17 mouse cellular contexts compared by ENCODE assay signal in the genomic region with DNA sequence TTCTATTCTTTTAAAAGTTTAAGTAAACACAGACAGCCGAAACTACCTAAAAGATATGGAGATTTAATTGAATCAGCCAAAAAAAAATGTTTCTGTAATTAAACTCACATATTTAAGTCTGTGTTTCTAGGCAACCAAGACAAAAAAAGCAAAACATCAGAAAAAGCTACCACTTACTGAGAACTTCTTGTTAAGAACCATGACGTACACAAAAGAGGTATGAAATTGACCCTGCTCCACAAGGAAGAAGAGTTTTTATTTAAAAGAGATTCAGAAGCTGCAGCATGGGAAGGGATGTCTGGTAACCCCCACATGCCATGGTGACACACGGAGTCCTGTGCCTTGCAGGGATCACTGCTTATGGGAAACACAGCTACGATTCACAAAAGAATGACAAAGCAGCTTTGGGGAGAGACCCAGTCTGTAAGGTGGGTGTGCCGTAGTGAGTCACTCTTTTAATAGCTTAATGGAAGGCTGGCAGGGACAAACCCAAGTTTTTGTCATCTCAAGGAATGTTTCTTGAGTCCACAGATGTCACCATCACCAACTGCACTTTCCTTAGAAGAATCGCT.
DNase-seq lines count a peak whose midpoint lies in the region; ATAC-seq and TF ChIP-seq lines count a peak whose summit lies in the region.
"Had no signal": no experiment of that assay in that cellular context is flagged by ENCODE, and none has a peak within 500 bp of the region (broad histone marks: within the 10 kb centered on the region; RNA-seq: fewer than 3 reads in every experiment).

No protein-coding gene starts in this region.

- H3K27me3 ChIP-seq in embryonic facial prominence, embryonic 14.5 days (replicated peaks; ENCODE audit: control insufficient read depth, insufficient read depth, low read length): no peaks in the 10 kb centered on the region
- H3K27me3 ChIP-seq in embryonic facial prominence, embryonic 10.5 days (replicated peaks; ENCODE audit: low read depth, poor library complexity, severe bottlenecking): no peaks in the 10 kb centered on the region
- no peaks in the 10 kb centered on the region for H3K27me3 ChIP-seq in myocyte (ENCODE audit: control insufficient read depth, insufficient read depth, insufficient read length)
- H3K27me3 ChIP-seq: forebrain, embryonic 15.5 days; lung, embryonic 15.5 days had no signal

- no peaks in the 10 kb centered on the region for H3K79me2 ChIP-seq in myocyte (ENCODE audit: control insufficient read depth, insufficient read depth)

- no peak for ATAC-seq in embryonic facial prominence, embryonic 14.5 days (ENCODE audit: low read depth)
- ATAC-seq: forebrain, embryonic 15.5 days had no signal

- DNase-seq in embryonic facial prominence, embryonic 14.5 days (ENCODE audit: low spot score): peak; percentile 43
- no peak for DNase-seq in embryonic facial prominence, embryonic 10.5 days (ENCODE audit: low spot score)
- DNase-seq in left cerebral cortex, postnatal 14 days (ENCODE audit: low spot score in 2 of 2): peak; percentile 15 to 30
- DNase-seq in left cerebral cortex, postnatal 10 days (ENCODE audit: extremely low spot score in 1 of 2, low spot score in 2 of 2): no peak
- DNase-seq in right cerebral cortex, postnatal 25 days: peak; percentile 38
- no peak for DNase-seq in right cerebral cortex, postnatal 14 days
- DNase-seq in layer of hippocampus, postnatal 36 days: no peak
- DNase-seq: adrenal gland, adult 8-10 months; B cell, adult 2 months; cerebellum, adult 18-20 months; gastrocnemius, postnatal 14 days; thymus, postnatal 25 days had no signal

- no peak for TF ChIP-seq POLR2A in myocyte (IDR thresholded peaks at IDR 0.05; ENCODE audit: insufficient read length, low read depth)

- no peak overlapping the region for H3K4me2 ChIP-seq in embryonic facial prominence, embryonic 14.5 days (ENCODE audit: low read depth, low read length)
- H3K4me2 ChIP-seq in myocyte (ENCODE audit: low read depth): peak overlapping the region; percentile 75
- H3K4me2 ChIP-seq: forebrain, embryonic 15.5 days; heart, embryonic 11.5 days; liver, embryonic 11.5 days; lung, embryonic 15.5 days had no signal

- 41% methylated on average over 6 of the region's 6 CpGs for WGBS in embryonic facial prominence, embryonic 14.5 days
- 62% methylated on average over 6 of the region's 6 CpGs for WGBS in embryonic facial prominence, embryonic 10.5 days

- no peaks in the 10 kb centered on the region; the same call in 1 of the 2 replicates for H3K9me3 ChIP-seq in embryonic facial prominence, embryonic 14.5 days (ENCODE audit: control insufficient read depth, low read length)
- H3K9me3 ChIP-seq in embryonic facial prominence, embryonic 10.5 days: no peaks in the 10 kb centered on the region
- H3K9me3 ChIP-seq: forebrain, embryonic 15.5 days; lung, embryonic 15.5 days had no signal

- H3ac ChIP-seq in myocyte (ENCODE audit: control insufficient read depth, insufficient read length): no peak overlapping the region

- H3K4me3 ChIP-seq in embryonic facial prominence, embryonic 14.5 days (ENCODE audit: low read depth, low read length): no peak overlapping the region
- H3K4me3 ChIP-seq in embryonic facial prominence, embryonic 10.5 days: no peak overlapping the region
- no peak overlapping the region for H3K4me3 ChIP-seq in myocyte
- H3K4me3 ChIP-seq: forebrain, embryonic 15.5 days; lung, embryonic 15.5 days had no signal

- H3K9ac ChIP-seq in embryonic facial prominence, embryonic 14.5 days (ENCODE audit: low read depth, low read length): no peak overlapping the region
- H3K9ac ChIP-seq: forebrain, embryonic 15.5 days; lung, embryonic 15.5 days had no signal

- intact Hi-C loops in left cerebral cortex, postnatal 14 days (cut with DNase I): loop anchor here (10.0 kb wide), 1 partner anchor 70 kb away; a partner anchor contains a TSS
- intact Hi-C loops in left cerebral cortex, postnatal 10 days (cut with DNase I): no loop called here

- peaks cover 6% of the 10 kb centered on the region for H3K4me1 ChIP-seq in embryonic facial prominence, embryonic 14.5 days (ENCODE audit: control insufficient read depth, insufficient read depth, low read length)
- no peaks in the 10 kb centered on the region for H3K4me1 ChIP-seq in embryonic facial prominence, embryonic 10.5 days
- H3K4me1 ChIP-seq: forebrain, embryonic 15.5 days had no signal

- H3K36me3 ChIP-seq in embryonic facial prominence, embryonic 14.5 days (ENCODE audit: control insufficient read depth, insufficient read depth, low read length): no peaks in the 10 kb centered on the region
- no peaks in the 10 kb centered on the region for H3K36me3 ChIP-seq in embryonic facial prominence, embryonic 10.5 days (replicated peaks)
- no peaks in the 10 kb centered on the region for H3K36me3 ChIP-seq in myocyte (ENCODE audit: control insufficient read depth, insufficient read depth)
- H3K36me3 ChIP-seq: forebrain, embryonic 15.5 days; lung, embryonic 15.5 days had no signal

- H3K27ac ChIP-seq in embryonic facial prominence, embryonic 14.5 days (replicated peaks; ENCODE audit: low read depth, low read length): no peak overlapping the region
- H3K27ac ChIP-seq in embryonic facial prominence, embryonic 10.5 days (replicated peaks): no peak overlapping the region
- H3K27ac ChIP-seq: forebrain, embryonic 15.5 days; lung, embryonic 15.5 days had no signal

TF ChIP-seq in myocyte, 11 proteins besides CTCF, POLR2A, EP300 and RAD21:
- no peak for TF ChIP-seq E2F4 (IDR thresholded peaks at IDR 0.05; ENCODE audit: insufficient read depth)
- no peak for TF ChIP-seq CEBPB (IDR thresholded peaks at IDR 0.05; ENCODE audit: insufficient read depth, poor library complexity, severe bottlenecking)
- no peak for TF ChIP-seq MAX (IDR thresholded peaks at IDR 0.05; ENCODE audit: low read depth)
- no peak for TF ChIP-seq TCF12 (IDR thresholded peaks at IDR 0.05; ENCODE audit: insufficient read depth, poor library complexity, severe bottlenecking)
- no peak for TF ChIP-seq POLR2AphosphoS2 (IDR thresholded peaks at IDR 0.05; ENCODE audit: insufficient read length, low read depth)
- no peak for TF ChIP-seq REST (IDR thresholded peaks at IDR 0.05; ENCODE audit: insufficient read depth, insufficient read length)
- TF ChIP-seq SRF (IDR thresholded peaks at IDR 0.05; ENCODE audit: control insufficient read depth, insufficient read length, low read depth): no peak
- TF ChIP-seq TCF3 (IDR thresholded peaks at IDR 0.05; ENCODE audit: insufficient read length, low read depth): no peak
- no peak for TF ChIP-seq MYOG (IDR thresholded peaks at IDR 0.05; ENCODE audit: control insufficient read depth in 1 of 3, insufficient read depth in 1 of 3, insufficient read length in 2 of 3, low read depth in 2 of 3)
TF ChIP-seq in myocyte: peak in this region for 0.

Comparison
In these comparisons a context has a peak if more than half of its experiments do, and no peak if none do; other contexts are left out.
1. DNase-seq: peak in embryonic facial prominence, embryonic 14.5 days (single experiment), left cerebral cortex, postnatal 14 days (2 of 2) and right cerebral cortex, postnatal 25 days (single experiment); none in embryonic facial prominence, embryonic 10.5 days (single experiment), left cerebral cortex, postnatal 10 days (0 of 2), right cerebral cortex, postnatal 14 days (single experiment) and layer of hippocampus, postnatal 36 days (0 of 2).